Mouse (Mus musculus): ENCODE data around the gene Rel.

Rel gene

DNA sequence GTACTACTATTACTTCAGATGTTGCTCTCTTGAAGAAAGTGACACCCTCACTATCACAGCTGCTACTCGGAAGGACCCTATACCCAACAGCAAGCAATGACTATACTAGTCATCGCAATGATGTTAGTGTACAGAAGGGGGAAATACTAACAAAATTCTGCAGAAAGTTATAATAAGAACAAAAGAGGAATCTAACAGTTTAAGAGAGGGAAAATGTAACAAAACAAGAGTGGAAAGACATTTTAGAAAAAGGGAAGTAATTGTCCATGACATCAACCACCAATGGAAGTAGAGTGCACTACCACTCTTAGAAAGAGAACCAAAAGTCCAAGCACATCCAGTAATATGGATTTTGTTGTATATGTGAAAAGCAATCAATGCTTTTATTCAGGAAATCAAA is 8.1 kb downstream of the Rel start:
- Histone ChIP-seq H3K9me3 (ENCODE audit: low read length) (no peaks in the 10 kb centered on the region), H3K36me3 (ENCODE audit: insufficient read depth, low read length) (no peaks in the 10 kb centered on the region), H3K4me3 (replicated peaks; ENCODE audit: low read length) (no peak overlapping the region), H3K4me1 (replicated peaks; ENCODE audit: low read depth, low read length) (no peaks in the 10 kb centered on the region), H3K27me3 (ENCODE audit: insufficient read depth, low read length) (no peaks in the 10 kb centered on the region)
- TF ChIP-seq POU5F1 (IDR thresholded peaks at IDR 0.05; ENCODE audit: borderline replicate concordance, low read length) (no peak), NANOG (IDR thresholded peaks at IDR 0.05; ENCODE audit: borderline replicate concordance, low read length) (no peak), CTCF (conservative IDR thresholded peaks at IDR 0.05; ENCODE audit: low read length) (no peak)

DNA sequence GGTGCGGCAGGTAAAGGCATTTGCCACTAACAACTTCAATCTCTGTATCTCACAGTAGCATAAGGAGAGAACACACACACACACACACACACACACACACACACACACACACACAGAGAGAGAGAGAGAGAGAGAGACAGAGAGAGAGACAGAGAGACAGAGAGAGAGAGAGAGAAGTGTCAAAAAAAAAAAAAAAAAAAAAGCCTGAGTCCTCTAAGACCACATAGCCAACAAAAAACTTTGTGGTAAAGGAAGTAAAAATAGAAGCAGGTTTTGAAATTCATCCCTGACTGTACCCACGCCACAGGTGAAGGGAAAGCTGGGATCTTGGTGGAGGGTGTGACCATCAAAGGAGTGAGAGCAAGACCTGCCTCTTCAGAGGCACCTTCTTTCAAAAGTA is 12.6 kb downstream of the Rel start:
- Histone ChIP-seq H3K27me3 (ENCODE audit: insufficient read depth, low read length) (no peaks in the 10 kb centered on the region), H3K9me3 (ENCODE audit: low read length) (no peaks in the 10 kb centered on the region), H3K4me3 (replicated peaks; ENCODE audit: low read length) (no peak overlapping the region), H3K36me3 (ENCODE audit: insufficient read depth, low read length) (no peaks in the 10 kb centered on the region), H3K4me1 (replicated peaks; ENCODE audit: low read depth, low read length) (no peaks in the 10 kb centered on the region)
- TF ChIP-seq NANOG (IDR thresholded peaks at IDR 0.05; ENCODE audit: borderline replicate concordance, low read length), result no peak
- TF ChIP-seq POU5F1 (IDR thresholded peaks at IDR 0.05; ENCODE audit: borderline replicate concordance, low read length), result no peak
- TF ChIP-seq CTCF (conservative IDR thresholded peaks at IDR 0.05; ENCODE audit: low read length), result no peak

DNA sequence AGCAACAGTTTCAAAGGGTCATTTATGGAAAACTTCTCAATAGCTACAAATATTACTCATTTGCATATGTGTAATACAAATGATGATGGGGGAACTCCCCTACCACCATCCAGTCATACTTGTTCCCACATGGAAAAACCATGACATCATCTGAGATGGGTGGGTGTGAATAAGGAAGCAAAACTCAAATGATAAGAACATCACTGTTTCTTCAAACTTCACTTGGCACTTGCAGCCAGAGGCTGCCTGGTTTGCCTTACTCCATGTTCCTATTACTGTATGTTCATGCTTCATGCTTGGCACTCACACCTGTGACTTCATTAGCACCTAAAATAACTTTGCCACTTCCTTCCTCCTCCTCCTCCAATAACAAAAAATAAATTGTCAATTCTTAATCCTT is 16.4 kb downstream of the Rel start:
- H3K27me3 ChIP-seq (ENCODE audit: insufficient read depth, low read length), result no peaks in the 10 kb centered on the region
- TF ChIP-seq CTCF (conservative IDR thresholded peaks at IDR 0.05; ENCODE audit: low read length), result no peak
- no peak for TF ChIP-seq NANOG (IDR thresholded peaks at IDR 0.05; ENCODE audit: borderline replicate concordance, low read length)
- H3K9me3 ChIP-seq (ENCODE audit: low read length), result no peaks in the 10 kb centered on the region
- no peaks in the 10 kb centered on the region for H3K4me1 ChIP-seq (replicated peaks; ENCODE audit: low read depth, low read length)
- H3K36me3 ChIP-seq (ENCODE audit: insufficient read depth, low read length), result no peaks in the 10 kb centered on the region
- H3K4me3 ChIP-seq (replicated peaks; ENCODE audit: low read length), result no peak overlapping the region

DNA sequence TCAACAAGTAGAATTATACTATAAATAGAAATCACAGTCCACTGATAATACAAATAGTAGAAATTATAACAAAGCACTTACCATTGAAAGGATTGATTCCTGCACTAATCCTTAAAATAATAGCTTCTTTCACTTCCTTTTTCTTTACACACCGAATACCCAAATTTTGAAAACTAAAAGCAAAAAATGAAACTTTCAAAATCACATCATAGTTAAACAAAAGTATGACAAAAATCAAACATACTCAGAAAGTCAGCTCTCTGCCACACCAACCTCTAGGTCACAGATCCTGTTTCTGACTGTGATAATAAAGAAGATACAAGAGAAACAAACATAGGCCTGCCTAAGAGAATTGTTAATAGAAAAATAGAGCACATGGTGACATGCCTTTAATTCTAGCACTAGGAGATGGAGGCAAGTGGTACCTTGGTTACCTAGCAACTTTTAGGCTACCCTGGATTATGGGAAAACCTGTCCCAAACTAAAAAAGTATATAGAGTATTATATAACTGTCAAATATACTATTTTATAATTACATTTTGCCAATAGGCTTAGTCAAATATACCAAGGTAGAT is 17.5 kb downstream of the Rel start:
- Histone ChIP-seq H3K4me1 (replicated peaks; ENCODE audit: low read depth, low read length) (no peaks in the 10 kb centered on the region), H3K27me3 (ENCODE audit: insufficient read depth, low read length) (no peaks in the 10 kb centered on the region), H3K9me3 (ENCODE audit: low read length) (no peaks in the 10 kb centered on the region), H3K4me3 (replicated peaks; ENCODE audit: low read length) (no peak overlapping the region), H3K36me3 (ENCODE audit: insufficient read depth, low read length) (no peaks in the 10 kb centered on the region)
- no peak for TF ChIP-seq NANOG (IDR thresholded peaks at IDR 0.05; ENCODE audit: borderline replicate concordance, low read length)
- TF ChIP-seq CTCF (conservative IDR thresholded peaks at IDR 0.05; ENCODE audit: low read length), result no peak
- no peak for TF ChIP-seq POU5F1 (IDR thresholded peaks at IDR 0.05; ENCODE audit: borderline replicate concordance, low read length)

DNA sequence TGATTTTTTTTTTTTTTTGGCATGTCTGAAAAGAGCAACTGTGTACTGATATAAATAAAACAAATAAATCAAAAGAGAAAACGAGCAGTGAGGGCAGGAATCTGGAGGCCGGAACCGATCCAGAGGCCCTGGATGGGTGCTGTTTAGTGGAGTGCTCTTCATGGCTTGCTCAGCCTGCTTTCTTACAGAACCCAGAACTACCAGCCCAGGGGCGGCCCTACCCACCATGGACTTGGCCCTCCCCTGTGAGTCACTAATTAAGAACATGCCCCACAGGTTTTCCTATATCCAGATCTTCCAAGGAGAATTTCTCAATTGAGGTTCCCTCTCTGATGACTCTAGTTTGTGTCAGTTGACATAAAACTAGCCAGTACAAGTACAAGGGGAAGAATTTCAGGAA is 24.7 kb downstream of the Rel start:
- Histone ChIP-seq H3K9me3 (ENCODE audit: low read length) (no peaks in the 10 kb centered on the region), H3K27me3 (ENCODE audit: insufficient read depth, low read length) (no peaks in the 10 kb centered on the region), H3K36me3 (ENCODE audit: insufficient read depth, low read length) (no peaks in the 10 kb centered on the region), H3K4me1 (replicated peaks; ENCODE audit: low read depth, low read length) (no peaks in the 10 kb centered on the region), H3K4me3 (replicated peaks; ENCODE audit: low read length) (no peak overlapping the region)
- no peak for TF ChIP-seq CTCF (conservative IDR thresholded peaks at IDR 0.05; ENCODE audit: low read length)
- TF ChIP-seq POU5F1 (IDR thresholded peaks at IDR 0.05; ENCODE audit: borderline replicate concordance, low read length), result no peak
- TF ChIP-seq NANOG (IDR thresholded peaks at IDR 0.05; ENCODE audit: borderline replicate concordance, low read length), result no peak

DNA sequence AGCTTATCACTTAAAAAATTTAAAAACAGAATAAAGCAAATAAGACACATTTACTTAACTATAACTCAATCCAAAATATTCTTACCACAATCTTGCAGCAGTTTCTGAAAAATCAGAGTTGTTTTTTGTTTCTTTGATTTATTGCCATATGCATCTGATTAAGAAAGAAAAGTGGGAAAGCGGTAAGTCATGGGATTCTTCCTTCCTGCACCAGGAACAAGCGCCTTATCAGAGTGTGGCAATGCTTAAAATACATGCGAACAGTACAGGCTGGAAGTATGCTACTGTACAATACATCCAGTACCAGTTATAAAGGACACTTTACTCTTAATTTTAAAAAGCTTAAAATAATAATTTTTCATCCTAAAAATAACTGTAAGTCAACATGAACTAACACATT is 26.4 kb downstream of the Rel start:
- Histone ChIP-seq H3K4me1 (replicated peaks; ENCODE audit: low read depth, low read length) (no peaks in the 10 kb centered on the region), H3K4me3 (replicated peaks; ENCODE audit: low read length) (no peak overlapping the region), H3K36me3 (ENCODE audit: insufficient read depth, low read length) (no peaks in the 10 kb centered on the region), H3K9me3 (ENCODE audit: low read length) (no peaks in the 10 kb centered on the region), H3K27me3 (ENCODE audit: insufficient read depth, low read length) (no peaks in the 10 kb centered on the region)
- TF ChIP-seq CTCF (conservative IDR thresholded peaks at IDR 0.05; ENCODE audit: low read length) (no peak), NANOG (IDR thresholded peaks at IDR 0.05; ENCODE audit: borderline replicate concordance, low read length) (no peak), POU5F1 (IDR thresholded peaks at IDR 0.05; ENCODE audit: borderline replicate concordance, low read length) (no peak)

DNA sequence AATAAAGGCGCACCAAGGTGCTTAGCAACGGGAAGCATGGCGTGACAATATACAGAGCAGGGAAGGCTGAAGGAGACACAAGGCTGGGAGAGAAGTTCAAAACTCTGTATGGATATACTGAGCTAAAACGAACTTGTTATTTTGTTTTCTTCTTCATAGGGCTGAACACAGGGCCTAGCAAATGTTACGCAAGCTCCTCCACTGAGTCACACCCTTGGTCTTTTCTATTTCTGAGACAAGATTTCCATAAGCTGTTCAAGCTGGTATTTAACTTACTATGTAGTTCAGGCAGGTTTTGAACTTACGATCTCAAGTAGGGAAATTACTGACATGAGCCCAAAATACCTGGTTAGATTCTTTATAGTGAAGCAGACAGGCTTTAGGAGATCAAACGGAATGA is 29.4 kb downstream of the Rel start:
- H3K9me3 ChIP-seq (ENCODE audit: low read length), result no peaks in the 10 kb centered on the region
- no peaks in the 10 kb centered on the region for H3K27me3 ChIP-seq (ENCODE audit: insufficient read depth, low read length)
- no peak overlapping the region for H3K4me3 ChIP-seq (replicated peaks; ENCODE audit: low read length)
- no peaks in the 10 kb centered on the region for H3K36me3 ChIP-seq (ENCODE audit: insufficient read depth, low read length)
- TF ChIP-seq POU5F1 (IDR thresholded peaks at IDR 0.05; ENCODE audit: borderline replicate concordance, low read length), result no peak
- no peak for TF ChIP-seq NANOG (IDR thresholded peaks at IDR 0.05; ENCODE audit: borderline replicate concordance, low read length)
- TF ChIP-seq CTCF (conservative IDR thresholded peaks at IDR 0.05; ENCODE audit: low read length), result no peak
- H3K4me1 ChIP-seq (replicated peaks; ENCODE audit: low read depth, low read length), result peaks cover 10% of the 10 kb centered on the region

DNA sequence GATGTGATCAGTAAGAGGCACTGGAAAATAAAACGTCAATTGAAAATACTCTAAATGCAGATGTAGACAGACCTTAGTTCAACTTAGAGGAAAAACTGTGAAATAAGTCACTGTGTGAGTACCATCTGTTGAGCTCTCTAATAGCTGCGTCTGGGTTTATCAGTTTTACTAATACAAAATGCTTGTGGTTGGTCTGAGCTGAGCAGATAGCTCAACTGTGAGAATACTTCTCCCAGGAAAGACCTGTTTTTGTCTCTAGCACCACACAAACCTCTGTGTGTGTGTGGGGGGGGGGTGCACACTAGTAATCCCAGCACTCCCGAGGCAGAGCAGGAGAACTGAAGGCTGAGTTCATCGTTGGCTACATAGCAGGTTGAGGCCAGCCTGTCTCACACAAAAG is 29.9 kb downstream of the Rel start:
- TF ChIP-seq CTCF (conservative IDR thresholded peaks at IDR 0.05; ENCODE audit: low read length) (no peak), POU5F1 (IDR thresholded peaks at IDR 0.05; ENCODE audit: borderline replicate concordance, low read length) (no peak), NANOG (IDR thresholded peaks at IDR 0.05; ENCODE audit: borderline replicate concordance, low read length) (no peak)
- H3K4me1 ChIP-seq (replicated peaks; ENCODE audit: low read depth, low read length), result peaks cover 10% of the 10 kb centered on the region
- no peaks in the 10 kb centered on the region for H3K36me3 ChIP-seq (ENCODE audit: insufficient read depth, low read length)
- H3K27me3 ChIP-seq (ENCODE audit: insufficient read depth, low read length), result no peaks in the 10 kb centered on the region
- H3K9me3 ChIP-seq (ENCODE audit: low read length), result no peaks in the 10 kb centered on the region
- H3K4me3 ChIP-seq (replicated peaks; ENCODE audit: low read length), result no peak overlapping the region

DNA sequence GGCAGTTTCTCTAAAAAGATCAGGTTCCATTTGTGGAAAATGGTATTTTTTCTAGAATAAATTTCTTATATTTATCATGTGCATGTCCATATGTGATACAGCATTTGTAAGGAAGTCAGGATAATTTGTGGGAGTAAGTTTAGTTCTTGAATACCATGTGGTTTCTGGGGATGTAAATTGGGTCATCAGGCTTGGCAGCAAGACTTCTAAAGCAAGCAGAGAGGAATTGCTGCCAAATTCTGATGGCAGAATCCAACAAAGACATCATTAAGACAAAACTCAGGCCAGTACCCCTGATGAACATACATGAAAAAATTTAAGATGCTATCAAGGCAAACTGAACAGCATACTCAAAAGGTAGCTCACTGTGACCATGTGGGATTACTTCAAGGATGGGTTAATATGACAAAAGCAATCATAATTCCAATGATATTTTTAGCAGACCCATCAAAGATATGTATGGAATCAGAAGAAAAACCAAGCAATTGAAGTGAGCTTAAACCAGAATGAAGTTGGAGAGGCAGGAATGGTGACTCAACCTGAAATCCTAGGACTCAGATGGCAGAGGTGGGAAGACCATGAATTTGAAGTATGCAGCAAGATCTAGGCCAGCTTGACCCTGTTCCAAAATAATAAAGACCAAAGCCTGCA is 34.8 kb downstream of the Rel start:
- Histone ChIP-seq H3K9me3 (ENCODE audit: low read length) (no peaks in the 10 kb centered on the region), H3K27me3 (ENCODE audit: insufficient read depth, low read length) (no peaks in the 10 kb centered on the region), H3K4me3 (replicated peaks; ENCODE audit: low read length) (no peak overlapping the region), H3K36me3 (ENCODE audit: insufficient read depth, low read length) (peaks cover 10% of the 10 kb centered on the region), H3K4me1 (replicated peaks; ENCODE audit: low read depth, low read length) (peaks cover 10% of the 10 kb centered on the region)
- no peak for TF ChIP-seq NANOG (IDR thresholded peaks at IDR 0.05; ENCODE audit: borderline replicate concordance, low read length)
- TF ChIP-seq POU5F1 (IDR thresholded peaks at IDR 0.05; ENCODE audit: borderline replicate concordance, low read length), result no peak
- TF ChIP-seq CTCF (conservative IDR thresholded peaks at IDR 0.05; ENCODE audit: low read length), result no peak

Measured in E14TG2a.4 (cell line).